Mouse (Mus musculus): Measurements from ENCODE around the gene Lrp5.
A peak's percentile ranks its signal among the peaks of the same experiment; 100 is the strongest.

The Lrp5 gene

DNA sequence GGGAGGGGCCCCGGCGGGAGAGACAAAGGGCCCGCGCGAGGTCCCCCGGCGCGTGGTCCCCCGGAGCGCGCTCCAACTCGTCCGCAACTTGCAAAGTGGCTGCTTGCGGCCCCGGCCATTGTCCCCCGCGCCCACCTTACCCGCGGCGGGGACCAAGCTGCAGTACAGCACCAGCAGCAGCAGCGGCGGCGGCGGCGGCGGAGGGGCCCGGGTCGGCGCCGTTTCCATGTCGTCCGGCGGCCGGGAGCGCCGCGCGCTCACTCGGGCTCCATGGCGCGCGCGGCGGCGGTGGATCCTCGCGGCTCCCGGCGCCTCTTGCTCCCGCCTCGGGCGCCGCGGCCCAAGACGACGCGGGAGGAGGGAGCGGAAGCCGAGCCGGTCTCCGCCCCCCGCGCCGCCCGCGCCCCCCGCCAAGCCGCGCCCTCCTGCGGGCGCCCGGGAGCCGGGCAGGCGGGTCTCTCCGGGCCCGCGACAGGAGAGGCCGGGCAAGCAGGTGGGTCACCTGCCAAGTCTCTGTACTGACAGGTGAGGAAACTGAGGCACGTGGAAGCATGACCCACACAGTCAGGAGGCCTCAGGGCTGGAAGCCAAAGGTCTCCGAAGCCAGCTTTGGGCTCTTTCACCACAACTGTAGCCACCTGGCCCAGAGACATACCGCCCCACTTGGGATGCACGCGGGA is at the start of gene Lrp5:
Gene Lrp5 (minus strand): TSS at position 350 of the 680 bp plus-strand sequence.
- DNase-seq = peak in 1 of 2 experiments; percentile 30

DNA sequence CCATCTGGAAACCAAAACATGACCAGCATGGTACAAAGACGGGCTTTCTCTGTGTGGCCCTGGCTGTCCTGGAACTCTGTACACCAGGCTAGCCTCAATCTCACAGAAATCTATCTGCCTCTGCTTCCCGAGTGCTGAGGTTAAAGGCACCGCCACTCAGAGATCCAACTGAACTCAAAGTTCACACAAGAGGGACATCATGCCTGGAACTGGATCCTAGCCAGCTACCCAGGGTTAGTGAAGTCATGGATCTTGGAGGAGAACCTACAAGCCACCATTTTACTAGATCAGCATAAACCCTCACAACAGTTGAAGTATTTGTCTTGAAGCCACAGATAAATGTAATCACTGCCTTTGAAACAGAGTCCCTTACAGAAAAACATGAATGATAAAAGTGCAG is 49.6 kb upstream of the Lrp5 start:
- no peak for DNase-seq

GRCm38 (mm10) chr19:3730781-3731646 is 44.6 kb upstream of the Lrp5 start:
- DNase-seq = peak; percentile 57 to 58

- DNase-seq = peak in 1 of 2 experiments; percentile 23
These were observed 42.5 kb upstream of the Lrp5 start for GRCm38 (mm10) chr19:3728901-3729300.

DNA sequence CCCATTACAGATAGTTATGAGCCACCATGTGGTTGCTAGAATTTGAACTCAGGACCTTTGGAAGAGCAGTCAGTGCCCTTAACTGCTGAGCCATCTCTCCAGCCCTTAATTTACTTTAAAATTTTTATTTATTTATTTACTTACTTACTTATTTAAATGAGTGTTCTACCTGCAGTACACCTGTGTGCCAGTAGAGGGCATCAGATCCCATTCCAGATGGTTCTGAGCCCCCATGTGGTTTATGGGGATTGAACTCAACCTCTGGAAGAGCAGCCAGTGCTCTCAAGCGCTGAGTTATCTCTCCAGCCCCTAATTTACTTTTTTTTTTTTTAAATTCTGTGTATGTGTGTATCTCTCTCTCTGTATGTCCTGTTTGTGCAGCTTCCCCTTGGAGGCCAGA is 38.4 kb upstream of the Lrp5 start:
- peak; percentile 81 to 84 for DNase-seq

- DNase-seq = peak; percentile 80 to 81
These were observed 37.5 kb upstream of the Lrp5 start for GRCm38 (mm10) chr19:3723904-3724303.

DNA sequence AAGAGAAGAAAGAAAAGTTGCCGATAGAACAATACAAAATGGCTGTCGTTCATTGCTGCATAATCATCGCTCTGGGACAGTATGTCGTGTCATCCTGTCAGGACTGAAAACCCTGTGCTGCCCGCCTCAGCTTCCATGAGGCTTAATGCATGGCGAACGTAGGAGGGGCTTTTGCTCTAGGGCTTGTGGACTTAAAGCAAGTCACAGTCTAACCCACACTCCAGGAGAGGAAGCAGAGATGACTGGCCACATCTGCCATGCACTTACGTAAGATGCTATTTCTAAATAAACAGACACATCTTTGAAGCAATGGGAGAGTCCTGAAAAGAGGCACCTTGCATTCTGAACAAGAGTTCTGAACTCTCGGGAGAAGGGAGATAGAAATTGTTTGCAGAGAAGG is 36.8 kb upstream of the Lrp5 start:
- no peak for DNase-seq

DNA sequence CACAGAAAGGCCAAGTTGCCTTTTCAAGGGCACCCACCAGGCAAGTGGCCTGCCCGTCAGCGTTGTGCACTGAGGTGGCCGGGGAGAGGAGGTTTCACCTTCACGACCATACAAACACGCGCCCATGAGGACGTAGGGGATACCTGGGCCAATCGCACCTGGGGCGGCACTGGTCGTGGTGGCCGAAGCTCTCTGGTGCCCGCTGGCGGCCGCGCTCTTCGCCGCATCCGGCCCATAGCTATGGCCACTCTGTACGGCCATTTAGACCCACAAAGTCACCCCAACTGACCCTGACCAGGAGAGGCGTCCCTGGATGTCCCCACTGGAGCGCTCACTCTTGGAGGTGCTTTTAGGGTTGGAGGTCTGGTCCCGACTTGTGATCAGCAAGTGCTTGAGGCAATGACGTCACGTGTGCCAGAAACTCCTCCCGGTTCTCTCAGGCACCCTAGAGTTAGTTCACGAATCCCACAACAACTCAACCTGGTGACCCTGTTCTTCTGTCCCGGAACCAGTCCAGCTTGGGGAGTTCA is 33.1 kb upstream of the Lrp5 start:
- DNase-seq = no peak

DNA sequence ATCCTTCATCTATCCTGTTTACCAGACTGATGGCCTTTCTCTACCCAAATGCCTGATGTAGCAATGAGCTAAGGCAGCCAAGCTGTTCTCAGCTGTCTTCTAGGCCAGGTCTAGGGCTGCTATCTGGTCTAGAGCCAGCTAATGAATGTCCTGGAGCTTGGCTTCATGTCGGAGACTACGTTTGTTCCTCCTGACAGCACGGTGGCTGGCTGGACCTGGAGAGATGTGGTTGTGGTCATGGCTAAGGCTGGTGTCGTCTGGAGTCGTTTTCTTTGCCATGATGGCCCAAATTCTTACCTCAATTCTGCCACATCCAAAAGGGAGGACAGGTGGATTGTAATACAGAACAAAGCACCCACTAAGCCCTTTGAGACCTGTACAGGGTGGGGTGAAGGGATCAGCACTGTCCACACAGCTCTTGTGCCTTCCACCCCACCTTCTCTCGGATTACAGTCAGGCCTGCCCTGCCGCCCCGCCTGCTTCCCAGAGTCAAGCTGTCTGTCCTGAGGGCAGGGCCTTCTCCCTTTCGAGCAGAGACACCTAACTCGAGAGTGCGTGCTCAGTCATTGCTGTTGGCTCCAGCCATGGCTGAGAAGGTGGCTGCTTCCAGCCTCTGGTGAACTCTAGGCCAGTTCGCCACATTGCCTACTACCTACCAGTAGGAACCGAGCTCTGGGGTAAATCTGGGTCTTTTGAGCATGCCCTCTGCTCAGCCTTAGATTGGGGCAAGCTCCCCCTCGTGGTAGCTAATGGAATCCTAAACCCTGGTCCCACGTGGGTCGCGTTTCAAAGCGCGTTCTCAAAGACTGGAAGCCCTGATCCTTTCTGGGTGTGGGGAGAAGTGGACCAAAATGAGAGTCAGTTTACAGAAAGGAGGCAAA is 32.4 kb upstream of the Lrp5 start:
- peak; percentile 85 to 87 for DNase-seq

DNA sequence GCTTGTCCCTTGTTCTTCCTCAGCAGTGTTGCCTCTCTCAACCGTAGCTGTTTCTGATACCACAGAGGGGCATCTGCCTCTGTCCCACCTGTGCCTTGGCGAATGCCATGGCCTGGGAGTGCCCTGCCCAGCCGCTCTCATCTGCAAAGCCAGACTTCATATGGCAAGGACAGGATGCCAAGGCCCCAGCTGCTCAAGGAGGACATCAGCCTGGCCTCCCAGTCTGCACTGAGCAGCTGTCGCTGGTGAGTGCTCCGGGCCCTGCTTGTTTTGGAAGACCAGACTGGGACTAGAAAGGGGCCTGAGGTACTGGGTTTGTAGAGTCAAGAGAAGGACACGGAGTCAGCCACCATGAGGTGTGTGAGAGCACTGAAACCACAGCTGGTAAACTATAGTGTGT is 28.0 kb upstream of the Lrp5 start:
- no peak for DNase-seq

DNA sequence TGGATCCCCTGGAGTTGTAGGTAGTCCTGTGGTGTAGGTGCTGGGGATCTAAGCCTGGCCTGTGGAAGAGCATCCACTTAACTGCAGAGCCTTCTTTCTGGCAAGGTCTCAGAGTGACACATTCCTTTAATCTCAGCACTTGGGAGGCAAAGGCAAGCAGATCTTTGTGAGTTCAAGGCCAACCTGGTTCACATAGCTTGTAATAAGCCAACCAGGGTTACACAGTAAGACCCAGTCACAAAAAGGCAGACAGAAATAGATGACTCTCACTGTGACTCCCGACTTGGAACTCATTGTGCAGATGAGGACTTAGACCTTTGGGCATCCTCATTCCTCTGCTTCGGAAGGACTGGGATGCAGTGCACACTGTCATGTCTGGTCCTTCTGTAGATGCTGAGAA is 24.1 kb upstream of the Lrp5 start:
- no peak for DNase-seq

DNA sequence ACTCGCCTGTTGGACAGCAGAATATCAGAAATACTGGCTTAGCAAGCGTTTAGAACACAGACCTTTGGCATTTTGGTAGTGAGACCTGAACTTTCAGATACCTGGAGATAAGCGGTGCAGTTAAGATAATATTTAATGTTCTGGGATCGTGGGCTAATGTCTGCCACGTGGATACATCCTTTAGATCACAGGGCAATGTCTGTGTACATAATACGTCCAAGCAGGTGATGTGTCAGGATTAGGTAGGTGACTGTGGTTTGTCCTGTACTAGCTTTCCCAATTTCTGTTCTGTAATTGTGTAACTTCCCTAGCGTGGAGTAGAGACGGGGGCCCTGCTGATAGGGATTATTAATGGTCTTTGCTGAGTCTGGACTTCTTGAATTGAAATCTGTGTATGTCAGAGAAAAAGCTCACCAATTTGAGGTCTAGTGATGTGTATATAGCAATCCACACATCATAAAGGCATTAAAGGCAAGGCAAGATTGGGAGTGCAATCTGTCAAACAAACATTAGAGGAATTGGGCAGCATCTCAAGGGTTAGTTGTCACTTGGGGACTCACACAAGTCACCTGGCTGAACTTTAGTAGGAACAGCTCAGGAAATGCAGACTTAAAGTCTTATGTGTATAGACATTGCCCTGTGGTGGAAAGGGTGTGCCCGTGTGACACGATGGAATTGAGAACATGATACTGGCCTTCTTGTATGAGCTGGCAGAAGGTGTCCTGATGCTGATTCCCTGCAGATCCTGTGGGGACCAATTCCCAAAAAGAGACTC is 22.8 kb upstream of the Lrp5 start:
- no peak for DNase-seq

DNA sequence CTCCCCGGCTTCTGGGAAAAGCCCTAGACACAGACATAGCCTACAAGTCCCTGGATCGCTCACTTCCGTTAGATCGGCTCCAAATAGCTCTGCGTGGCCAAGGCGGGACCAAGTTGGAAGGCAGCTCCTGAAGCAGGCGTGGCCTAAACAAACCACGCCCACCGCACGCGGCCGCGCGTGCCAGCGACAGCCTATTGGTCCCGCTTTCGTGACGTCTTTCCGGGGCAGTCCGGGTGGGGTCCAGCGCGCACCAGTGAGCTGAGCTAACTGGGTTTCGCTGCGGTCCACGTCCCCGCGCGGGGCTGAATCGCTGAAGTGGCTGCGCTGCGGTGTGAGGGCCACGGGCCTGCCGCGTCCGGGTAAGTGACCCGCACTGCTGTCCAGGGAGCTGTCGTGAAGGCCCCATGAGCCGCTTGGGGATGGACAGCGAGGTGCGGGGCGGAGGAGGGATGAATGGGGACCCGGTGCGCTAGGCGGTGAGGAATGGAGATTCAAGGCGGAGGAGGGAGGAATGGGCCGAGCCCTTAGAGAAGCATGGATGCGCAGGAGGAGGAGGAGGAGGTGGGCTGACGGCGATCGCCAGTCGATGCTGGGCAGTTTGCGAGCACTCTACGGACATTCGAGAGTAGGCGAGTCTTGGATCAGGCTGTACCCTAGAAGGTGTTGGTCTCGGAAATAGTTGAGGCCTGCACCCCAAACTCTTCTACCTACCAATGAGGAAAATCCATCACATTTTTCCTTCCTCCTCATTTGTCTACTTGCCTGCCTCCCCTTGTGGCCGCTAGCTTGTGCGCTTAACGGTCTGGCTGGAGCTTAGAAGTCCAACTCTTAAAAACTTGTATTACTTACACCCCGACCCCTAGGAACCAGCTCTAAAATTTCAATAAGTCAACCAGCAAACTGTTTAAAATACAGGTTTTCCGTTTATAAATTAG is 22.0 kb upstream of the Lrp5 start, which contains the start of gene 1810055G02Rik:
Gene 1810055G02Rik (plus strand): TSS at position 216 of the 935 bp plus-strand sequence.
- peak; percentile 96 for DNase-seq

DNA sequence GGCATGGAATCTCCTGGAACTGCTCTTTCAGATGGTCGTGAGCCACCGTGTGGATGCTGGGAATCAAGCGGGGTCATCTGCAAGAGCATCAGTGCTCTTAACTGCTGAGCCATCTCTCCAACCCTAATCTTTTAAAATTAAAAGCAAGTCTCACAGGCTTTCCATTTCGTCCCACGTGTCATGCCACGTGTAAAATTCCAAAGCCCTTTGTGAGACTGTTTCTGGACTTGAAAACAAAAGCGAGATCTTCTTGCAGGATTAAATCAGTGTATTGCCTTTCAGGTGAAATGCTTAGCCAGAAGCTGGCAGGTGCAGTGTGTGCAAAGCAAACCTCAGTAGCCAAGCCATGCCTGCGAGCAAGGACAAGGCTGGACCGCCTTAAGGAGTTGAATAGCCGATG is 21.2 kb upstream of the Lrp5 start:
- DNase-seq = no peak

- DNase-seq = peak; percentile 56 to 61
These were observed 19.9 kb upstream of the Lrp5 start for GRCm38 (mm10) chr19:3706258-3706657.

GRCm38 (mm10) chr19:3702460-3702859 is 16.1 kb upstream of the Lrp5 start:
- no peak for DNase-seq

GRCm38 (mm10) chr19:3699508-3700438 is 13.4 kb upstream of the Lrp5 start:
- DNase-seq = peak; percentile 91 to 94

GRCm38 (mm10) chr19:3698035-3698434 is 11.7 kb upstream of the Lrp5 start:
- DNase-seq = no peak

DNA sequence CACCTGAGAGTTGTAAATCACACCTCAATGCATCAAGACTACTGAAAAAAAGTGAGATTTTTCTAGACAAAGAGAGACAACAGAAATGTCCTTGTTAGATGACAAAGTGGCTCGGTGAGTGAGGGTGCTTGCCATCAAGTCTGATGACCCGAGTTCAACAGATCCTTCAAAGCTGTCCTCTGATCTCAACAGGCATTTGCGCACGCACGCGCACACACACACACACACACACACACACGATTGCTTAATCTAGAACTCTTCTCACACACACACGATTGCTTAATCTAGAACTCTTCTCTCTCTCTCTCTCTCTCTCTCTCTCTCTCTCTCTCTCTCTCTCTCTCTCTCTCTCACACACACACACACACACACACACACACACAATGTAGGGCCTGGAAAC is 9.6 kb upstream of the Lrp5 start:
- no peak for DNase-seq

GRCm38 (mm10) chr19:3695471-3695870 is 9.1 kb upstream of the Lrp5 start:
- DNase-seq = no peak
